Mouse (Mus musculus) testis, adult 2 months (tissue): ENCODE data around the gene Cenpu.

Experiments
- CTCF ChIP-seq: fragments of 200-500 bp; IDR thresholded peaks from 2 replicates; pipeline ENCODE4 v1.5.1; 2012; ENCODE audit warnings: low read depth, mild to moderate bottlenecking, inconsistent platforms, low read length, moderate library complexity; ENCODE audit not compliant: control insufficient read depth, insufficient read depth, insufficient replicate concordance
- POLR2A ChIP-seq: fragments of 200-500 bp; IDR thresholded peaks from 2 replicates; pipeline ENCODE4 v1.6.1; 2012; ENCODE audit warnings: low read depth, mild to moderate bottlenecking, inconsistent platforms, low read length, moderate library complexity; ENCODE audit not compliant: control insufficient read depth

DNA sequence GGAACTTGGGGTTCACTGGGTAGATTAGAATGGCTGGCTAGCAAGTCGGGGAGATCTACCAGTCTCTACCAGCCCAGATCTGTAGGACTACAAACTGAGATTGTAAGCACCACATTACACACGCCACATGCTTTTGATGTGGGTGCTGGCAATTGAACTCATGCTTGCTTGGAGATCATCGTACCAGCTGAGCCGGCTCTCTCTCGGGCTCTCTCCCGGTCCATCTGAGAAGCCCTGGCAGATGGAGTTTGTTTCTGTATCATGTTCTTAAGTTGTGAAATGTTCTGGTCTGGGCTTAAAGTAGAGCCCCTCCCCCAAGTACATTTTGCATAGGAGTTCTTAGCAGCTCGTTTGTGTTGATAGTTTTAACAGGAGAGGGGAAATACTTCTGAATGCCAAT is 8.6 kb upstream of the Cenpu start:
- TF ChIP-seq CTCF: no peak
- TF ChIP-seq POLR2A: no peak
